Comparison of ENCODE assay signal across 8 mouse cellular contexts in genomic region chr16:16213079-16213760, GRCm38 (mm10). TPM values are rescaled to one million over a fixed set of nuclear protein-coding genes. Genes with fewer than 3 reads are reported as not detected.
DNase-seq lines count a peak whose midpoint lies in the region; ATAC-seq lines count a peak whose summit lies in the region.

Gene Pkp2 (plus strand): TSS chr16:16213318.

- peak; percentile 86 for ATAC-seq in embryonic facial prominence, embryonic 12.5 days (ENCODE audit: insufficient number of reproducible peaks, insufficient read depth, low FRiP score, low TSS enrichment)
- peak; percentile 97 for ATAC-seq in heart, embryonic 11.5 days (replicated peaks; ENCODE audit: insufficient number of reproducible peaks, low FRiP score, low TSS enrichment)
- peak; percentile 97 for ATAC-seq in kidney, embryonic 14.5 days (ENCODE audit: low FRiP score, low TSS enrichment)
- peak; percentile 94 for ATAC-seq in liver, embryonic 12.5 days

- H3K4me3 ChIP-seq in embryonic facial prominence, embryonic 12.5 days, result peak within 1 kb of the TSS; percentile 60
- H3K4me3 ChIP-seq in heart, embryonic 11.5 days (ENCODE audit: low read depth, low read length), result peak within 1 kb of the TSS; percentile 89
- peak within 1 kb of the TSS; percentile 66 for H3K4me3 ChIP-seq in kidney, embryonic 14.5 days (ENCODE audit: low read length)
- peak within 1 kb of the TSS; percentile 71 for H3K4me3 ChIP-seq in liver, embryonic 12.5 days

- H3K27ac ChIP-seq in embryonic facial prominence, embryonic 12.5 days, result no peak within 1 kb of the TSS
- peak within 1 kb of the TSS; percentile 96 for H3K27ac ChIP-seq in heart, embryonic 11.5 days (ENCODE audit: low read depth, low read length)
- H3K27ac ChIP-seq in kidney, embryonic 14.5 days (ENCODE audit: low read depth, low read length), result 0 out of 2 replicates have a peak within 1 kb of the TSS, but pooled peaks have one; percentile 11
- peak within 1 kb of the TSS; percentile 60 for H3K27ac ChIP-seq in liver, embryonic 12.5 days

- peak; percentile 50 for DNase-seq in CD4-positive, CD25-positive, alpha-beta regulatory T cell, adult 2 months (ENCODE audit: low read depth, low spot score)
- DNase-seq in adrenal gland, postnatal 14 days, result peak; percentile 70
- DNase-seq in neural tube, embryonic 10.5 days (ENCODE audit: extremely low spot score, low spot score), result peak; percentile 83
- peak; percentile 17 to 33 for DNase-seq in thymus, adult 18-20 months

- no peaks in the 10 kb centered on the region for H3K36me3 ChIP-seq in embryonic facial prominence, embryonic 12.5 days
- no peaks in the 10 kb centered on the region for H3K36me3 ChIP-seq in heart, embryonic 11.5 days (ENCODE audit: control insufficient read depth, insufficient read depth, low read length)
- H3K36me3 ChIP-seq in kidney, embryonic 14.5 days (ENCODE audit: control insufficient read depth, insufficient read depth, low read length), result no peaks in the 10 kb centered on the region
- no peaks in the 10 kb centered on the region for H3K36me3 ChIP-seq in liver, embryonic 12.5 days

- H3K4me2 ChIP-seq in embryonic facial prominence, embryonic 12.5 days (replicated peaks), result peak within 1 kb of the TSS; percentile 99
- H3K4me2 ChIP-seq in heart, embryonic 11.5 days, result peak within 1 kb of the TSS; percentile 82
- peak within 1 kb of the TSS; percentile 92 for H3K4me2 ChIP-seq in kidney, embryonic 14.5 days (replicated peaks; ENCODE audit: low read depth, low read length)
- peak within 1 kb of the TSS; percentile 99 for H3K4me2 ChIP-seq in liver, embryonic 12.5 days

- WGBS in embryonic facial prominence, embryonic 12.5 days, result under 1% methylated on average over 59 of the region's 59 CpGs
- WGBS in heart, embryonic 11.5 days (ENCODE audit: insufficient replicate concordance), result under 1% methylated on average over 57 of the region's 59 CpGs
- under 1% methylated on average over 42 of the region's 59 CpGs for WGBS in kidney, embryonic 14.5 days
- under 1% methylated on average over 51 of the region's 59 CpGs for WGBS in liver, embryonic 12.5 days (ENCODE audit: insufficient replicate concordance)

- peaks cover 20% of the 10 kb centered on the region for H3K27me3 ChIP-seq in embryonic facial prominence, embryonic 12.5 days
- H3K27me3 ChIP-seq in heart, embryonic 11.5 days (ENCODE audit: control insufficient read depth, insufficient read depth, low read length), result no peaks in the 10 kb centered on the region
- H3K27me3 ChIP-seq in kidney, embryonic 14.5 days (ENCODE audit: control insufficient read depth, insufficient read depth, low read length), result peaks cover 17% of the 10 kb centered on the region; the same call in 1 of the 2 replicates
- peaks cover 36% of the 10 kb centered on the region for H3K27me3 ChIP-seq in liver, embryonic 12.5 days (replicated peaks)

- H3K9ac ChIP-seq in embryonic facial prominence, embryonic 12.5 days, result peak within 1 kb of the TSS; percentile 52; the same call in 1 of the 2 replicates
- peak within 1 kb of the TSS; percentile 89 for H3K9ac ChIP-seq in heart, embryonic 11.5 days (ENCODE audit: low read depth, low read length)
- H3K9ac ChIP-seq in kidney, embryonic 14.5 days (ENCODE audit: low read depth, low read length), result peak within 1 kb of the TSS; percentile 60
- peak within 1 kb of the TSS; percentile 70 for H3K9ac ChIP-seq in liver, embryonic 12.5 days

- H3K4me1 ChIP-seq in embryonic facial prominence, embryonic 12.5 days, result 0 out of 2 replicates have a peak, but pooled peaks cover 5% of the 10 kb centered on the region
- H3K4me1 ChIP-seq in heart, embryonic 11.5 days (ENCODE audit: control insufficient read depth, insufficient read depth, low read length), result peaks cover 15% of the 10 kb centered on the region
- 0 out of 2 replicates have a peak, but pooled peaks cover 3% of the 10 kb centered on the region for H3K4me1 ChIP-seq in kidney, embryonic 14.5 days (ENCODE audit: control insufficient read depth, insufficient read depth, low read length)
- H3K4me1 ChIP-seq in liver, embryonic 12.5 days, result peaks cover 20% of the 10 kb centered on the region

- no peaks in the 10 kb centered on the region; the same call in 1 of the 2 replicates for H3K9me3 ChIP-seq in embryonic facial prominence, embryonic 12.5 days
- H3K9me3 ChIP-seq in heart, embryonic 11.5 days (replicated peaks; ENCODE audit: control insufficient read depth, low read length), result no peaks in the 10 kb centered on the region
- no peaks in the 10 kb centered on the region for H3K9me3 ChIP-seq in kidney, embryonic 14.5 days (ENCODE audit: control insufficient read depth, low read length)
- no peaks in the 10 kb centered on the region for H3K9me3 ChIP-seq in liver, embryonic 12.5 days (replicated peaks)

RNA-seq across cellular contexts. Expression of gene Pkp2, which starts in this region (rescaled TPM):
- 2.7 and 4.3 TPM in 2 replicates for total RNA-seq in adrenal gland, postnatal 14 days (2021)
- 4.2 and 4.4 TPM in 2 replicates for polyA plus RNA-seq in embryonic facial prominence, embryonic 12.5 days (2016; fragmentation: Nextera tagmentation; extraction: Ambion mirVana)
- polyA plus RNA-seq in heart, embryonic 11.5 days (2014; fragmentation: Nextera tagmentation; extraction: Ambion mirVana), result 95.7 and 114 TPM in 2 replicates
- 6.2 and 10.1 TPM in 2 replicates for polyA plus RNA-seq in kidney, embryonic 14.5 days (2014; fragmentation: Nextera tagmentation; extraction: Ambion mirVana)
- polyA plus RNA-seq in liver, embryonic 12.5 days (2016; fragmentation: Nextera tagmentation; extraction: Ambion mirVana), result 5.8 and 7.1 TPM in 2 replicates

Comparison
In these comparisons a context has a peak if more than half of its experiments do, and no peak if none do; other contexts are left out.
1. DNase-seq: peak in every context shown above with its lines; median percentile 83 in neural tube, embryonic 10.5 days; 70 in adrenal gland, postnatal 14 days; 50 in CD4-positive, CD25-positive, alpha-beta regulatory T cell, adult 2 months; 25 in thymus, adult 18-20 months.